Mouse (Mus musculus): ENCODE data around the gene Vps52.

DNA sequence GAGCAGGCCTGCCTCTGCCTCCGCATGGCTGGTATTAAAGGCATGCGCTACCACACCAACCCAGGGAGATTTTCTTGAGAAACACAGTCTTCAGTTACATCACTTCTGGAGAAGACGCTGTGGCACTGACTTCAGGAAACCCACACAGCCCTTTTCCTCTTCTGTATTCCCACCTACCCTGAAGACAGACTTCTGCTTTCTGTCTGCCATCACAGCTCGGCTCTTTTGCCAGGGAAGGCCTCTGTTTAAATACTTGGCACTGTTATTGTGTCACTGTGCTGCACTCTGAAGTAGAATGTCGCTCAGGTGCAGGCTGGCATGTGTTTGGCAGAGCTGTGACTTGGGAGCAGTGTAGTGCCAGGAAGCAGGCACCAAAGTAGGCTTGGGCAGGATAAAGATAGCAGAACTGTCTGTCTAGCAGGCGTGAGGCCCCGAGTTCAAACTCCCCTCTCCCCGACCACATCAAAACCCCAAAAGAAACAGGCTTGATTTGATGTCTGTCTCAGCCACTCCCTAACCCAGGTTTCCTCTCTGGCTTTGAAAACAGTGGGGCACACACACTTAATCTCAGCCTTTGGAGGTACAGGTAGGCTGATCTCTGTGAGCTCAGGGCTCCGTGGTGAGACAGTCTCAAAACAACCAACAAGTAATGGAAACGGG is 8.1 kb upstream of the Vps52 start:
- TF ChIP-seq POLR2A (IDR thresholded peaks at IDR 0.05; ENCODE audit: insufficient read depth, low read depth, low read length) = no peak
- no peak for TF ChIP-seq CTCF (IDR thresholded peaks at IDR 0.05)
- no peak for TF ChIP-seq EP300 (IDR thresholded peaks at IDR 0.05; ENCODE audit: insufficient read depth, low read depth, low read length)

Data from heart, adult 2 months (tissue).